Mouse (Mus musculus) E14TG2a.4 (cell line): ENCODE data around the gene Alg1.

ENCODE experiments used
- CTCF ChIP-seq: conservative IDR thresholded peaks from 2 replicates; pipeline ENCODE4 v1.5.1; 2014; ENCODE audit warnings: low read length
- NANOG ChIP-seq: IDR thresholded peaks from 2 replicates; pipeline ENCODE4 v1.6.1; 2014; ENCODE audit warnings: borderline replicate concordance, low read length, mixed read lengths

GRCm38 (mm10) chr16:5255081-5255740 is 21.8 kb downstream of the Alg1 start:
- TF ChIP-seq CTCF (no peak), NANOG (no peak)
